Mouse (Mus musculus): ENCODE measurements around the gene Fbxo6.
"Not testable (repeated sequence)": the region's sequence is repeated elsewhere in the genome, so short reads cannot be mapped to it uniquely, and the experiment has no call there.

The Fbxo6 gene

GRCm38 (mm10) chr4:148128241-148128640 lies 23.7 kb downstream of the Fbxo6 start:
- DNase-seq (ENCODE audit: low spot score) = no peak

GRCm38 (mm10) chr4:148122694-148123066 lies 29.3 kb downstream of the Fbxo6 start:
- DNase-seq (ENCODE audit: low spot score) = no peak

- no peak for DNase-seq (ENCODE audit: low spot score)
These were observed 29.8 kb downstream of the Fbxo6 start for GRCm38 (mm10) chr4:148121982-148122693.

- DNase-seq (ENCODE audit: low spot score) = no peak
These were observed 30.6 kb downstream of the Fbxo6 start for GRCm38 (mm10) chr4:148121362-148121761.

- DNase-seq (ENCODE audit: low spot score) = no peak
These were observed 31.4 kb downstream of the Fbxo6 start for GRCm38 (mm10) chr4:148120555-148120954.

GRCm38 (mm10) chr4:148119578-148119977 lies 32.4 kb downstream of the Fbxo6 start:
- not testable (repeated sequence) for DNase-seq (ENCODE audit: low spot score)

GRCm38 (mm10) chr4:148117392-148117791 lies 34.5 kb downstream of the Fbxo6 start:
- no peak for DNase-seq (ENCODE audit: low spot score)

GRCm38 (mm10) chr4:148116657-148117056 lies 35.3 kb downstream of the Fbxo6 start:
- no peak for DNase-seq (ENCODE audit: low spot score)

- no peak for DNase-seq (ENCODE audit: low spot score)
These were observed 36.5 kb downstream of the Fbxo6 start for GRCm38 (mm10) chr4:148115467-148115866.

GRCm38 (mm10) chr4:148114758-148115391 lies 37.1 kb downstream of the Fbxo6 start:
- DNase-seq (ENCODE audit: low spot score) = peak; percentile 49

- no peak for DNase-seq (ENCODE audit: low spot score)
These were observed 39.4 kb downstream of the Fbxo6 start for GRCm38 (mm10) chr4:148112519-148112918.

GRCm38 (mm10) chr4:148109215-148109614 lies 42.7 kb downstream of the Fbxo6 start:
- DNase-seq (ENCODE audit: low spot score) = no peak

GRCm38 (mm10) chr4:148108565-148109100 lies 43.3 kb downstream of the Fbxo6 start:
- no peak for DNase-seq (ENCODE audit: low spot score)

- DNase-seq (ENCODE audit: low spot score) = no peak
These were observed 44.2 kb downstream of the Fbxo6 start for GRCm38 (mm10) chr4:148107621-148108291.

- no peak for DNase-seq (ENCODE audit: low spot score)
These were observed 47.8 kb downstream of the Fbxo6 start for GRCm38 (mm10) chr4:148104146-148104545.

- peak; percentile 46 for DNase-seq (ENCODE audit: low spot score)
These were observed 50.0 kb downstream of the Fbxo6 start for GRCm38 (mm10) chr4:148101801-148102527.

GRCm38 (mm10) chr4:148098666-148099065 lies 53.3 kb downstream of the Fbxo6 start:
- no peak for DNase-seq (ENCODE audit: low spot score)

- DNase-seq (ENCODE audit: low spot score) = no peak
These were observed 54.0 kb downstream of the Fbxo6 start for GRCm38 (mm10) chr4:148097936-148098335.
